In the genomic region with DNA sequence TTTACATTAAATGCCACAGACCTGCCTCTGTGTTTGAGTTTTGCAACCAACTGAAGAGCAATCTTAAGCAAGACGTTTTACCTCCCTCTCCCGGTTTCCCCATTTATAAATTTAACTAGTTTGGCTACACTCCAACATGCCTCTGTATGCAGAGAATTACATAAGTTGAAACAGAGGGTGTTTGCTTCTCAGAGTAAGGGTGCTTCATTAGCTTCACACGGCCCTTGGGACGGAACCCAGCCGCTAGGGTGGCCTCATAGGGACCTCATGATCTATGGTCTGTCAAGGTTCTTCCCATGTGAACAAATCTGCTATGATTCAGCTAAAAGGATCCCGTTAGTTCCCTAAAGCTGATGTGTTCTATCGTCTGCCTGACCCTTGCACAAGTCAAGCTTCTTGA, we compare ENCODE assay signal across 14 mouse cellular contexts. TPM values are rescaled to one million over a fixed set of nuclear protein-coding genes. Genes with fewer than 3 reads are reported as not detected.
DNase-seq lines count a peak whose midpoint lies in the region; ATAC-seq and TF ChIP-seq lines count a peak whose summit lies in the region.
"Had no signal": no experiment of that assay in that cellular context is flagged by ENCODE, and none has a peak within 500 bp of the region (broad histone marks: within the 10 kb centered on the region; RNA-seq: fewer than 3 reads in every experiment).

No protein-coding gene starts in this region.

- H3K4me1 ChIP-seq in liver, embryonic 14.5 days (replicated peaks; ENCODE audit: control insufficient read depth in 2 of 2, insufficient read depth in 2 of 2, low read length in 1 of 2), result peaks cover 3 to 11% of the 10 kb centered on the region in 2 experiments; a peak in 3 of 4 replicates

- ATAC-seq in liver, embryonic 14.5 days (ENCODE audit: insufficient read depth), result no peak
- ATAC-seq in granulocyte monocyte progenitor cell, adult 5-6 weeks (replicated peaks; ENCODE audit: poor library complexity, severe bottlenecking), result peak; percentile 57
- ATAC-seq in inflammation-experienced regulatory T-cells, adult 6 months, result no peak

- 19% methylated on average over 7 of the region's 7 CpGs for WGBS in liver, embryonic 14.5 days (ENCODE audit: insufficient replicate concordance)
- WGBS in macrophage (ENCODE audit: missing documents), result under 1% methylated on average over 7 of the region's 7 CpGs

- H3K9ac ChIP-seq in liver, embryonic 14.5 days (replicated peaks), result no peak overlapping the region
- H3K9ac ChIP-seq: heart, embryonic 12.5 days; hindbrain, embryonic 12.5 days had no signal

- H3K4me3 ChIP-seq in liver, embryonic 14.5 days (ENCODE audit: insufficient read depth in 1 of 2, low read depth in 2 of 2, low read length in 2 of 2), result no peak overlapping the region
- no peak overlapping the region for H3K4me3 ChIP-seq in macrophage (ENCODE audit: inconsistent target)
- H3K4me3 ChIP-seq: heart, embryonic 12.5 days; hindbrain, embryonic 12.5 days had no signal

- no peaks in the 10 kb centered on the region for H3K9me3 ChIP-seq in liver, embryonic 14.5 days (ENCODE audit: control insufficient read depth, low read length)
- H3K9me3 ChIP-seq: heart, embryonic 12.5 days; hindbrain, embryonic 12.5 days had no signal

- TF ChIP-seq CTCF in liver, embryonic 14.5 days (IDR thresholded peaks at IDR 0.05; ENCODE audit: low read depth), result 0 out of 2 replicates have a peak, but pooled peaks have one; percentile 4

- TF ChIP-seq EP300 in liver, embryonic 14.5 days (IDR thresholded peaks at IDR 0.05; ENCODE audit: low read depth), result no peak

- H3K27me3 ChIP-seq in liver, embryonic 14.5 days (ENCODE audit: control insufficient read depth, insufficient read depth, low read length), result peaks cover 8% of the 10 kb centered on the region
- H3K27me3 ChIP-seq: hindbrain, embryonic 12.5 days had no signal

- DNase-seq in adrenal gland, adult (ENCODE audit: inconsistent age in 2 of 2, low spot score in 1 of 2), result peak; percentile 23 to 61
- DNase-seq in adrenal gland, postnatal 10 days, result no peak
- DNase-seq in liver, embryonic 14.5 days (ENCODE audit: low read depth in 3 of 3, low spot score in 3 of 3), result no peak
- no peak for DNase-seq in liver
- no peak for DNase-seq in retina, embryonic 14.5 days (ENCODE audit: low spot score)
- DNase-seq: adrenal gland, postnatal 14 days; embryo, embryonic 11 days; kidney, adult 11 months; thymus, adult 18-20 months had no signal

- no peaks in the 10 kb centered on the region for H3K36me3 ChIP-seq in liver, embryonic 14.5 days (replicated peaks; ENCODE audit: control insufficient read depth, insufficient read depth, low read depth)
- H3K36me3 ChIP-seq in macrophage (ENCODE audit: inconsistent target), result no peaks in the 10 kb centered on the region
- H3K36me3 ChIP-seq: heart, embryonic 12.5 days; hindbrain, embryonic 12.5 days had no signal

- peaks cover 21% of the 10 kb centered on the region for H3K79me2 ChIP-seq in macrophage (ENCODE audit: inconsistent target)

- no peak overlapping the region for H3K4me2 ChIP-seq in liver, embryonic 14.5 days (ENCODE audit: low read depth)
- H3K4me2 ChIP-seq: heart, embryonic 12.5 days; hindbrain, embryonic 12.5 days had no signal

- no peak overlapping the region for H3K27ac ChIP-seq in liver, embryonic 14.5 days
- peak overlapping the region; percentile 80 for H3K27ac ChIP-seq in macrophage
- H3K27ac ChIP-seq: hindbrain, embryonic 12.5 days had no signal

RNA-seq across cellular contexts. Expression of a gene that starts 1.9 kb away (rescaled TPM):
- total RNA-seq in adrenal gland, postnatal 10 days (2021), result 10 to 100 TPM; 35.4 to 39.7 TPM
- polyA plus RNA-seq in liver, embryonic 14.5 days (2012; rRNA removed), result 1.3 and 1.6 TPM in 2 replicates
- polyA plus RNA-seq in liver, embryonic 14.5 days (2014; fragmentation: Nextera tagmentation; extraction: Ambion mirVana), result 2.6 and 3.1 TPM in 2 replicates
- 92.3 and 106 TPM in 2 replicates for total RNA-seq in granulocyte monocyte progenitor cell, adult 5-6 weeks (2014; fragmentation: Nextera tagmentation)
- total RNA-seq in granulocyte monocyte progenitor cell, adult 5-6 weeks (2017), result 43.2 and 55.8 TPM in 2 replicates
- total RNA-seq in macrophage (2018; cell fraction: chromatin; rRNA removed), result 10 to 100 TPM; 14.6 to 71.1 (median 50.2) TPM
- total RNA-seq in macrophage (2018; cell fraction: cytosol; rRNA removed), result 10 to 100 TPM; 52.8 to 84.5 (median 67.2) TPM
- 10 to 100 TPM; 24.5 to 81.3 (median 55.7) TPM for total RNA-seq in macrophage (2018; cell fraction: nucleus; rRNA removed)
- 37.5 to 67.1 TPM (median 52.7 TPM) in 3 replicates for polyA plus RNA-seq in macrophage (2018)
- 10 to 100 TPM; 64.0 to 82.6 (median 70.0) TPM for polyA plus RNA-seq in inflammation-experienced regulatory T-cells, adult 6 months (2017; shearing (Covaris generic))

Comparison
In these comparisons a context has a peak if more than half of its experiments do, and no peak if none do; other contexts are left out.
1. DNase-seq: peak in adrenal gland, adult (2 of 2); none in adrenal gland, postnatal 10 days (single experiment), liver, embryonic 14.5 days (0 of 3), liver (single experiment) and retina, embryonic 14.5 days (single experiment).